Mouse (Mus musculus) liver, embryonic 12.5 days (tissue): ENCODE results near the gene Ciita. TPM values are rescaled to one million over a fixed set of nuclear protein-coding genes. Genes with fewer than 3 reads are reported as not detected.

ENCODE experiments used
- ATAC-seq: fragments of 200-750 bp; cut with Nextera tagmentation; 2 replicates; pipeline ENCODE4 v1.8.0; 2017; ENCODE audit warnings: moderate number of reproducible peaks, mild to moderate bottlenecking, moderate library complexity
- H3K27ac ChIP-seq: fragments of 300-500 bp; sonication (generic); 2 replicates; pipeline ENCODE4 v1.5.1; 2016; ENCODE audit warnings: mild to moderate bottlenecking
- H3K27me3 ChIP-seq: fragments of 300-500 bp; sonication (generic); replicated peaks from 2 replicates; pipeline ENCODE4 v1.6.1; 2016; ENCODE audit warnings: mild to moderate bottlenecking, moderate library complexity
- H3K36me3 ChIP-seq: fragments of 300-500 bp; sonication (generic); 2 replicates; pipeline ENCODE4 v1.6.1; 2016; ENCODE audit warnings: mild to moderate bottlenecking, moderate library complexity
- H3K4me1 ChIP-seq: fragments of 300-500 bp; sonication (generic); 2 replicates; pipeline ENCODE4 v1.6.1; 2016
- H3K4me2 ChIP-seq: fragments of 300-500 bp; sonication (generic); 2 replicates; pipeline ENCODE4 v1.6.1; 2016; ENCODE audit warnings: mild to moderate bottlenecking, moderate library complexity
- H3K4me3 ChIP-seq: fragments of 300-500 bp; sonication (generic); 2 replicates; pipeline ENCODE4 v1.5.1; 2016; ENCODE audit warnings: mild to moderate bottlenecking, moderate library complexity
- H3K9ac ChIP-seq: fragments of 300-500 bp; sonication (generic); 2 replicates; pipeline ENCODE4 v1.6.1; 2016; ENCODE audit warnings: mild to moderate bottlenecking, moderate library complexity
- H3K9me3 ChIP-seq: fragments of 300-500 bp; sonication (generic); replicated peaks from 2 replicates; pipeline ENCODE4 v1.6.1; 2016; ENCODE audit warnings: mild to moderate bottlenecking, moderate library complexity
- WGBS: fragments of 180-500 bp; shearing (Covaris S2); methylation state at CpG from one replicate; pipeline ENCODE4 v1.1.7; 2016; ENCODE audit not compliant: insufficient replicate concordance; 5-methylcytosine and 5-hydroxymethylcytosine counted together
- polyA plus RNA-seq: library from polyadenylated mRNA; unstranded; fragments of >200 nt; fragmentation: Nextera tagmentation; extraction: Ambion mirVana; gene quantifications from 2 replicates; pipeline ENCODE4 v1.2.1, GENCODE M21; 2016

The Ciita gene
- polyA plus RNA-seq, 1 experiment from 2014 or later, result 0.13 TPM

GRCm38 (mm10) chr16:10482343-10482742 lies 2.5 kb downstream of the Ciita start:
- Histone ChIP-seq H3K27me3 (no peaks in the 10 kb centered on the region; the same call in 1 of the 2 replicates), H3K4me1 (no peaks in the 10 kb centered on the region), H3K4me2 (no peak overlapping the region), H3K4me3 (no peak overlapping the region), H3K9me3 (no peaks in the 10 kb centered on the region), H3K36me3 (no peaks in the 10 kb centered on the region), H3K9ac (no peak overlapping the region), H3K27ac (no peak overlapping the region)
- 52% methylated on average over 4 of the region's 4 CpGs for WGBS
- no peak for ATAC-seq

DNA sequence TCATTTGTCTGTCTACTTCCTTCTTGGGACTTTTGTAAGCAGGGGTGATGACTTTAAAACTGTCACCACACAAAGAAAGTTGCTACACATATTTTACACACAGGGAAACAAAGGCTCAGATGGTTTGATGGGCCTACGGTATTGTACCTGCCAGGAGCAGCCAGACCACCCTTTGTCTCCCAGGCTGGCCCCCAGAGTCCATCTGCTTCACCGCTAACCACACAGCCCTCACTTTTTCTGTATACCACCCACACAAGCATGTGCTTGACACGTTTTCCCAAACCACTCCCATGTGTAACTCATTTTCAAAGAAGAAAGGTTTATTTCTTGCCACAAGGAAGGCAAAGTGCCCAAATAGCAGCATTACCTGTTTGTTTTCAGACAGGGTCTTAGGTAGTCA lies 7.1 kb downstream of the Ciita start:
- Histone ChIP-seq H3K9ac (no peak overlapping the region), H3K36me3 (no peaks in the 10 kb centered on the region), H3K4me3 (no peak overlapping the region), H3K4me2 (no peak overlapping the region), H3K27me3 (peaks cover 33% of the 10 kb centered on the region), H3K4me1 (no peaks in the 10 kb centered on the region), H3K9me3 (no peaks in the 10 kb centered on the region), H3K27ac (no peak overlapping the region)
- 57% methylated on average over 3 of the region's 3 CpGs for WGBS
- no peak for ATAC-seq

- no peak overlapping the region for H3K4me2 ChIP-seq
- H3K27ac ChIP-seq, result no peak overlapping the region
- no peak for ATAC-seq
- 60% methylated on average over 8 of the region's 8 CpGs for WGBS
- no peaks in the 10 kb centered on the region for H3K4me1 ChIP-seq
- H3K27me3 ChIP-seq, result peaks cover 33% of the 10 kb centered on the region
- no peak overlapping the region for H3K9ac ChIP-seq
- no peak overlapping the region for H3K4me3 ChIP-seq
- no peaks in the 10 kb centered on the region for H3K9me3 ChIP-seq
- no peaks in the 10 kb centered on the region for H3K36me3 ChIP-seq
These were observed 8.1 kb downstream of the Ciita start for GRCm38 (mm10) chr16:10487895-10488493.

DNA sequence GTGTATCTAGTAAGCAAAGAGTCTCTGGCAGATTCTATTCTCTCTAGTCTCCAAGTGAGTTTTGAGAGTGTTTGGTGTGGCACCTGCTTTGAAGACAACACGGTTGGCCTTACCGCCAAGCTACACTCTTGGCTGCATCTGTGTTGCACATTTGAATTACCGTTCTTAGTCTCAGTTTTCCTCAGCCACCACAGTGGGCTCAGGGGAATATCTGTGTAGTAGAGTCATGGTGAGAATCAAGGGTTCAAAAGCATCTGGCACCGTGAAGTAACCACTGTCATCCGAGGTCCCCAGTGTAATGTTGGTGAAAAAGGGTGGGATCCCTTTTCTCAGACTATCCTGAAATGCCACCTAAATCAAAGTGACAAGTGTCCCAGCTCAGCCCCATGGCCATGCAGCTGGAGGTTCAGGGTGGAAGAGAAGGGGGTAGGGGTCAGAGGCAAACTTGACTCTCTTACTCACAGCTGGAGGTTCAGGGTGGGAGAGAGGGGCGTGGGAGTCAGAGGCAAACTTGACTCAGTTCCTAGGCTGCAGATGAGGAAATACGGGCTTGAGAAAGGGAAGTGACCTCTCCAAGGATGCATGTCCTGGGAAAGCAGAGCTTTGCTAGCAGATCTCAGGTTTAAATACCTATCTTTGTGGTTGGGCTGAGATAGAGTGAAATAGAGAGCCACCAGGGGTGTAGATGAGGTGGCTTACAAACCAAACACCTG lies 9.1 kb downstream of the Ciita start:
- Histone ChIP-seq H3K27ac (no peak overlapping the region), H3K9me3 (no peaks in the 10 kb centered on the region), H3K4me1 (no peaks in the 10 kb centered on the region), H3K36me3 (no peaks in the 10 kb centered on the region), H3K4me3 (no peak overlapping the region), H3K9ac (no peak overlapping the region), H3K4me2 (no peak overlapping the region), H3K27me3 (peaks cover 33% of the 10 kb centered on the region)
- ATAC-seq, result no peak
- 58% methylated on average over 7 of the region's 7 CpGs for WGBS

DNA sequence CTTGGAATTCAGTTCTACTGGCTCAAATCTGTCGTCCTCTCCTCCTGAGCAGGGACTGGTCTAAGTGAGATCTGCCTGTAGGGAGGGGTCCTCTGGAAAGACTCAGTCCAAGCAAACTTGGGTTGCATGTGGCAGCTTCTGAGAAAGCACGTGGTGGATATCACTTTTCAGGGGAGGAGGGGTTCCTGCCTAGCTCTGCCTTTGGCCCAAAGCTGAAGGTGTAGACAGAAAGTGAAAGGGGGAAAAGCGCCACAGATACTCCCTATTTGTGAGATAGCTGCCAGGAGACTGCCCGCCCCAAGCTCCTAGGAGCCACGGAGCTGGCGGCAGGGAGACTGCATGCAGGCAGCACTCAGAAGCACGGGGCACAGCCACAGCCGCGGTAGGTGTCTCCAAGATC lies 9.6 kb downstream of the Ciita start:
- Histone ChIP-seq H3K4me2 (peak overlapping the region; percentile 37), H3K4me1 (no peaks in the 10 kb centered on the region), H3K27ac (no peak overlapping the region), H3K36me3 (no peaks in the 10 kb centered on the region), H3K9me3 (no peaks in the 10 kb centered on the region), H3K4me3 (no peak overlapping the region), H3K9ac (no peak overlapping the region), H3K27me3 (peaks cover 33% of the 10 kb centered on the region)
- no peak for ATAC-seq
- 7% methylated on average over 9 of the region's 9 CpGs for WGBS

GRCm38 (mm10) chr16:10489904-10490457 lies 10.1 kb downstream of the Ciita start:
- 17% methylated on average over 9 of the region's 14 CpGs for WGBS
- H3K9ac ChIP-seq, result no peak overlapping the region
- H3K9me3 ChIP-seq, result no peaks in the 10 kb centered on the region
- H3K4me3 ChIP-seq, result no peak overlapping the region
- no peak for ATAC-seq
- no peaks in the 10 kb centered on the region for H3K4me1 ChIP-seq
- peaks cover 33% of the 10 kb centered on the region for H3K27me3 ChIP-seq
- no peak overlapping the region for H3K27ac ChIP-seq
- no peaks in the 10 kb centered on the region for H3K36me3 ChIP-seq
- H3K4me2 ChIP-seq, result peak overlapping the region; percentile 37

DNA sequence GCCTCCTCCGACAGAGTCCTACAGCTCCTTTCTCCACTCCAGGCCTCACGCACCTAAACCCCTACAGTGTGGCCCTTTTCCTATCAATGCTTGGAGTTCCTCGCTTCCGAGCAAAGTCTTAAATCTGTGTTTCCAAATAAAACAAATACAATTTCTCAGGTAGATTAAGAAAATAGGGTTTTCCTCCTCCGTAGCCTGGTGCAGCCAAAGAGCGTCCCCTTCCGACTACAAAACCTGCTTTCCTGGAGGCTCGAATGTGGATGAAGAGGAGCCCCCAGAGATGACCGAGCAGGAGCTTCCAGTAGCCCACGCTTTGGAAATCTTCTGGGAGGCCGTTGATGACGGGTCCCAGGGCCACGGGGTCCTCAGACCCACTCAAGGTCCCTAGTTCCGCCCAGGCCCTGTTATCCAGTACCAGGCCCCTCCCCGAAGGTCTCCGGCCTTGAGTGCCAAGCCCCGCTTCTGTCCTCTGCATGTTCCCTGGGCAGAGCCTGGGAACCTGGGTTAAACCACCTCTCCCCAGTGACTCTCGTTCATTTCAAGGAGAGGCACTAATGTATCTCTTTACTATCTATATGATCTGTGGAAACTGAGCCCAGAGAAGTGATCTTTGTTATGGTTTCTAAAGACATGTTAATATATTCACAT lies 10.8 kb downstream of the Ciita start:
- H3K4me3 ChIP-seq, result no peak overlapping the region
- ATAC-seq, result no peak
- 62% methylated on average over 18 of the region's 18 CpGs for WGBS
- no peaks in the 10 kb centered on the region for H3K36me3 ChIP-seq
- no peaks in the 10 kb centered on the region for H3K9me3 ChIP-seq
- H3K4me2 ChIP-seq, result no peak overlapping the region
- H3K27ac ChIP-seq, result no peak overlapping the region
- H3K27me3 ChIP-seq, result peaks cover 33% of the 10 kb centered on the region
- no peaks in the 10 kb centered on the region for H3K4me1 ChIP-seq
- no peak overlapping the region for H3K9ac ChIP-seq

- H3K27me3 ChIP-seq, result peaks cover 33% of the 10 kb centered on the region
- H3K36me3 ChIP-seq, result no peaks in the 10 kb centered on the region
- no peak overlapping the region for H3K4me3 ChIP-seq
- no peaks in the 10 kb centered on the region for H3K9me3 ChIP-seq
- H3K4me2 ChIP-seq, result no peak overlapping the region
- WGBS, result 69% methylated on average over 4 of the region's 4 CpGs
- no peak overlapping the region for H3K27ac ChIP-seq
- ATAC-seq, result no peak
- no peak overlapping the region for H3K9ac ChIP-seq
- H3K4me1 ChIP-seq, result no peaks in the 10 kb centered on the region
These were observed 11.9 kb downstream of the Ciita start for GRCm38 (mm10) chr16:10491716-10492115.

DNA sequence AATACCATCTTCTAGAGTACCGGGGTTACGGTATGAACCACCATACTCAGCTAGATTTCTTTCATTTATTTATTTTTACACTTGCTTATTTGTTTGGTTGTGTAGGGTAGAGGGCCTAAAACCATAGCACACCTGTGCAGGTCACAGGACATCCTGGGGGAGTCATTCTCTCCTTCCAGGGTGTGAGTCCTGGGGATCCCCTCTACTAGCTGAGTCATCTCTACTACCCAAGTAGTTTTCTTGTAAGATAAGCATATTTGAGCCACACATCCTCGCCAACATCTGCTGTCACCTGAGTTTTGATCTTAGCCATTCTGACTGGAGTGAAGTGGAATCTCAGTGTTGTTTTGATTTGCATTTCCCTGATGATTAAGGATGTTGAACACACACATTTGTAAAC lies 12.7 kb downstream of the Ciita start:
- H3K9ac ChIP-seq, result no peak overlapping the region
- H3K4me3 ChIP-seq, result no peak overlapping the region
- no peaks in the 10 kb centered on the region for H3K9me3 ChIP-seq
- no peak for ATAC-seq
- H3K4me2 ChIP-seq, result no peak overlapping the region
- H3K4me1 ChIP-seq, result no peaks in the 10 kb centered on the region
- H3K27me3 ChIP-seq, result peaks cover 31% of the 10 kb centered on the region
- WGBS, result 66% methylated on average over 3 of the region's 3 CpGs
- no peaks in the 10 kb centered on the region for H3K36me3 ChIP-seq
- no peak overlapping the region for H3K27ac ChIP-seq

DNA sequence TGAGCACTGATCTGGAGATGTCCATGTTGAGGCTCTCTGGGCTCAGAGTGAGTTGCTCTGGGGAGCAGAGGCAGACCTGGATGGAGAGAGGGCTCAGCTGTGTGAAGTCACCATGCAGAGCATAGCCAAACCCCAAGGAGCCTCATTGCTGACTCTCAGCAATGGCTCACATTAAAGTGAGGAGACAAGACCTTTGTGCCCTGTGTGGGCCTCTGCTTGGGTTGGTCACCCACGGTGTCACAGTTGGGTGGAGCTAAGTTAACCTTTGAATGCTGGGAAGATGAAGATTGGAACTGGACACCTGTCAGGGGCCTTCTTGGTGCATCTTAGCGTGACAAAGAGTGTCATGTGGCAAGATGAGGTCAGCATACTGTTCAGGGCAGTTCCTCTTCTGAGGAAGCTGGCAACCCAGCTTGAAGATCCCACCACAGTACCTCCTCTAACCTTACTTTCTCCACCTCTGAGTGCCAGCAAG lies 16.0 kb downstream of the Ciita start:
- no peaks in the 10 kb centered on the region for H3K9me3 ChIP-seq
- H3K9ac ChIP-seq, result no peak overlapping the region
- H3K36me3 ChIP-seq, result no peaks in the 10 kb centered on the region
- ATAC-seq, result no peak
- 51% methylated on average over 2 of the region's 2 CpGs for WGBS
- no peaks in the 10 kb centered on the region for H3K4me1 ChIP-seq
- no peak overlapping the region for H3K4me3 ChIP-seq
- H3K27me3 ChIP-seq, result 0 out of 2 replicates have a peak, but pooled peaks cover under 1% of the 10 kb centered on the region
- no peak overlapping the region for H3K27ac ChIP-seq
- H3K4me2 ChIP-seq, result no peak overlapping the region

DNA sequence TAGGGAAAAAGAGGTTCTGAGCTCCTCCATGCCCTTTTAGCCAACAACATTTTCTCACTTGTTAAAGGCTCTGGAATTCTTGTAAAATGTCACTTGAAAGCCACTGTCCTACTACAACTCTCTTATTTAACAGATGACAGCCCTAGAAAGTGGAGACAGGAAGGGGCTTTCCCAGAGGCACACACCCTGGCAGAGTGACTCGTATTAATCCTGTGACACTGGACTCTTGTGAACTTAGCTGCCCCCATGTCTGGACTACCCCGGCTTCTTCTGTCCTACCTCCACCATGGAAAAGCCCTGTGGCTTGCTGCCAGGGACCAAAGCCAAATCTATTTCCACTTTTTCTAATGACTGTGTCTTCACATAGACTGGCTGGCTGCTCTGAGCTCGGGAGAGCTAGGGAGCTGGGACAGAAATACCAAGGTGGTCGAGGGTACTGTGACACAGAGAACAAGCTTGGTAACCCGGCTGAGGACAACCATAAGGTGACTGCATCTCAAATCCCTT lies 18.3 kb downstream of the Ciita start:
- H3K4me2 ChIP-seq, result no peak overlapping the region
- ATAC-seq, result no peak
- peaks cover 7% of the 10 kb centered on the region; the same call in 1 of the 2 replicates for H3K27me3 ChIP-seq
- H3K9me3 ChIP-seq, result no peaks in the 10 kb centered on the region
- WGBS, result 44% methylated on average over 5 of the region's 5 CpGs
- H3K36me3 ChIP-seq, result no peaks in the 10 kb centered on the region
- H3K4me1 ChIP-seq, result no peaks in the 10 kb centered on the region
- H3K9ac ChIP-seq, result no peak overlapping the region
- no peak overlapping the region for H3K27ac ChIP-seq
- H3K4me3 ChIP-seq, result no peak overlapping the region

- Histone ChIP-seq H3K36me3 (no peaks in the 10 kb centered on the region), H3K27me3 (peaks cover 7% of the 10 kb centered on the region; the same call in 1 of the 2 replicates), H3K4me1 (no peaks in the 10 kb centered on the region), H3K4me2 (no peak overlapping the region), H3K9ac (no peak overlapping the region), H3K4me3 (no peak overlapping the region), H3K9me3 (no peaks in the 10 kb centered on the region), H3K27ac (no peak overlapping the region)
- 53% methylated on average over 1 of the region's 1 CpGs for WGBS
- ATAC-seq, result no peak
These were observed 19.3 kb downstream of the Ciita start for GRCm38 (mm10) chr16:10499122-10499521.
